Mouse (Mus musculus) E14TG2a.4 (cell line): ENCODE data around the gene Ccdc14.

Experiments used
- H3K27me3 ChIP-seq: 2 replicates; pipeline ENCODE4 v1.6.1; 2014; ENCODE audit warnings: low read length, control low read depth; ENCODE audit not compliant: insufficient read depth
- H3K36me3 ChIP-seq: 2 replicates; pipeline ENCODE4 v1.6.1; 2014; ENCODE audit warnings: low read length, control low read depth; ENCODE audit not compliant: insufficient read depth
- H3K4me1 ChIP-seq: replicated peaks from 2 replicates; pipeline ENCODE4 v1.6.1; 2014; ENCODE audit warnings: low read depth, low read length, control low read depth
- H3K4me3 ChIP-seq: replicated peaks from 2 replicates; pipeline ENCODE4 v1.5.1; 2014; ENCODE audit warnings: mild to moderate bottlenecking, low read length
- H3K9me3 ChIP-seq: 2 replicates; pipeline ENCODE4 v1.6.1; 2014; ENCODE audit warnings: low read length, control low read depth
- CTCF ChIP-seq: conservative IDR thresholded peaks from 2 replicates; pipeline ENCODE4 v1.5.1; 2014; ENCODE audit warnings: low read length
- NANOG ChIP-seq: IDR thresholded peaks from 2 replicates; pipeline ENCODE4 v1.6.1; 2014; ENCODE audit warnings: borderline replicate concordance, low read length, mixed read lengths
- POU5F1 ChIP-seq: IDR thresholded peaks from 2 replicates; pipeline ENCODE4 v1.6.1; 2014; ENCODE audit warnings: low read length, borderline replicate concordance

Ccdc14 gene

DNA sequence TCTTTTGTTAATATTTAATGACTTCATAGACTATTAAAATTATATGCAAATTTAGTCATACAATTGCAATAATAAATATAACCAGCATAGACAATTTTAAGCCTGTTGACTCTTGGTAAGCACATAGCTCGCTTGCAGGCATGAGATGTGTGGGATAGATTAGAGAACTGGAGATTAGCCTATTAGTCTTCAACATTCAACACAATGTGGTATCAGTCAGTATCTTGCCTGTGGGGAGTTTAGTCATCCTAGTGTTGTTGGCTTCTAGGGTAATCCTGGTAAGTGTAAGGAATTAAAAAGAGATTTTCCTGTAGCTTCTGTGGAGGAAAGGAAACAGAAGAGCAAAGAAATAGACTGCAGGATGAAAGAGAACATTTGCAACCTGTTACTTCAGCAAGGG lies 75.2 kb downstream of the Ccdc14 start:
- Histone ChIP-seq H3K4me1 (no peaks in the 10 kb centered on the region), H3K9me3 (no peaks in the 10 kb centered on the region), H3K4me3 (no peak overlapping the region), H3K27me3 (no peaks in the 10 kb centered on the region), H3K36me3 (no peaks in the 10 kb centered on the region)
- TF ChIP-seq POU5F1 (no peak), NANOG (no peak), CTCF (no peak)

DNA sequence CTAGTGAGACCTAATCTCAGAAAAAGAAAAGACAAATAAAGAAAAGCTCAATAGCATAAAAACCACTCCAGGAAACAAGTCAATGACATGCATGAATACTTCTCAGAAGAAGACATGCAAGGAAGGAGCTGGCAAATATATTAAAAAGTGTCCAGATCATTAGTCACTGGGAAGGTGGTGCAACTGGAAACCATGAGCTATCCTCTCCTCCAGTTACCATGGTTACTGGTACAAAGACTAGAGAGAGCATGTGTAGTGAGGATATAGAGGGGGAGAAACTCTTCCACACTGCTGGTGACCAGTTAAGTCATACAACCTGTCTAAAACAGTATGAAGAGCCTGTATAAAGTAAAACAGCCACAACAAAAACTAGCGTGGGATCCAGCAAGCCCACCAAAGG lies 75.8 kb downstream of the Ccdc14 start:
- no peaks in the 10 kb centered on the region for H3K27me3 ChIP-seq
- 0 out of 2 replicates have a peak, but pooled peaks cover under 1% of the 10 kb centered on the region for H3K9me3 ChIP-seq
- no peak for TF ChIP-seq CTCF
- TF ChIP-seq NANOG, result no peak
- no peak for TF ChIP-seq POU5F1
- H3K36me3 ChIP-seq, result no peaks in the 10 kb centered on the region
- H3K4me1 ChIP-seq, result no peaks in the 10 kb centered on the region
- no peak overlapping the region for H3K4me3 ChIP-seq

DNA sequence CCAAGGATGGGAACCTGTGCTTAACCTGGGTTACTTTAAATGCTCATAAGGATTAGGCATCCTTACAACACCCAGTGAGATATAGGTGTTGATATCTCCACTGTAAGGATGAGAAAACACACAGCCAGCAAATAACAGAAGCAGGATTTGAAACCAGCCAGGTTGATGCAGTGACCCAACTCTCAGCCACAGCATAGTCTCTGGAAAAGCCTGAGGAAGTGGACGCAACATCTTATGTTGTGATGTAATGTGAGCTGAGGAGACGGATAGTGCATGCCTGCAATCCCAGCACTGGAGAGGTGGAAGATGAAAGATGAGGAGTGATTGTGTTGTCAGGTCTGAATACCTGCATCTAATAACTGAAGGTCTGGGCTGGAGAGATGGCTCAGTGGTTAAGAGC lies 77.0 kb downstream of the Ccdc14 start:
- no peak overlapping the region for H3K4me3 ChIP-seq
- H3K27me3 ChIP-seq, result no peaks in the 10 kb centered on the region
- H3K4me1 ChIP-seq, result no peaks in the 10 kb centered on the region
- no peaks in the 10 kb centered on the region for H3K36me3 ChIP-seq
- no peak for TF ChIP-seq NANOG
- no peak for TF ChIP-seq POU5F1
- 0 out of 2 replicates have a peak, but pooled peaks cover 4% of the 10 kb centered on the region for H3K9me3 ChIP-seq

DNA sequence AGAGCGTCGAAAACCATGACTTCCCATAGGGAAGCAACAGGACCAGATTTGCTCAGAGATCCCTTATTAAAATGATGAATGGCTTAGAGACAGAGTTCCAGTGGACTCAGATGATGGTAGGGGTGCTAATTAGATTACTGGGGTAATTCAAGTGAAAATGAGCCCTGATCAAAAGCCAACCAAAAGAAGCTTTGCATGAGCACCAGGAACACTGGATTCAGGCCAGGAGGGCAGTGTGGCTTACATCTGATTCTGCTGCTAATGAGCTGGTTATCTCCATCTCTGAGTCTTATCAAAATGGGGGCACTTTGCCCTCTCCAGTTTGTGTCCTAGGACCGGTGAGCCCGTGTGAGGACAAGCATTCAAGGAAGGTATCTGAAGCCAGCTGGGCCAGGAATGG lies 78.0 kb downstream of the Ccdc14 start:
- Histone ChIP-seq H3K27me3 (no peaks in the 10 kb centered on the region), H3K4me1 (no peaks in the 10 kb centered on the region), H3K36me3 (no peaks in the 10 kb centered on the region), H3K4me3 (no peak overlapping the region), H3K9me3 (0 out of 2 replicates have a peak, but pooled peaks cover 4% of the 10 kb centered on the region)
- TF ChIP-seq CTCF (no peak), POU5F1 (no peak), NANOG (no peak)

DNA sequence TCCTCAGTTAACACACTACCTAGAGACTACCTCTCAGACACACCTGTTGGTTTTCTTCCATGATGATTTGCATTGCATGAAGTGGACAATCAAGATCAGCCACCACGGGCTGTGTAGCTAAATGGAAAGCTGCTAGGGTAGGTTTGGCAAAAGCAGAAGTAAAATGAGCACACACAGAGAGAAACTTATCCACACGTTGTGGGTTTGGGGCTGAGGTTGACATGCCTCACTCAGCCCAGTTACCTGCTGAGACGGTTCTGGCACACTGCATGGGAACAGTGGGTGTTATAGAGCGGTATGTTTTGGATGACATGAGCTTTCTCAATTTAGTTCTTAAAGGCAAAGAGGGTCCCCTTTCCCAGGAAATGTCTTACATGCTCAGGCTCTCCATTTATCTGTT lies 79.7 kb downstream of the Ccdc14 start:
- no peaks in the 10 kb centered on the region for H3K4me1 ChIP-seq
- no peak for TF ChIP-seq NANOG
- no peak for TF ChIP-seq POU5F1
- no peak for TF ChIP-seq CTCF
- H3K27me3 ChIP-seq, result no peaks in the 10 kb centered on the region
- no peak overlapping the region for H3K4me3 ChIP-seq
- no peaks in the 10 kb centered on the region for H3K36me3 ChIP-seq
- H3K9me3 ChIP-seq, result 0 out of 2 replicates have a peak, but pooled peaks cover 4% of the 10 kb centered on the region

DNA sequence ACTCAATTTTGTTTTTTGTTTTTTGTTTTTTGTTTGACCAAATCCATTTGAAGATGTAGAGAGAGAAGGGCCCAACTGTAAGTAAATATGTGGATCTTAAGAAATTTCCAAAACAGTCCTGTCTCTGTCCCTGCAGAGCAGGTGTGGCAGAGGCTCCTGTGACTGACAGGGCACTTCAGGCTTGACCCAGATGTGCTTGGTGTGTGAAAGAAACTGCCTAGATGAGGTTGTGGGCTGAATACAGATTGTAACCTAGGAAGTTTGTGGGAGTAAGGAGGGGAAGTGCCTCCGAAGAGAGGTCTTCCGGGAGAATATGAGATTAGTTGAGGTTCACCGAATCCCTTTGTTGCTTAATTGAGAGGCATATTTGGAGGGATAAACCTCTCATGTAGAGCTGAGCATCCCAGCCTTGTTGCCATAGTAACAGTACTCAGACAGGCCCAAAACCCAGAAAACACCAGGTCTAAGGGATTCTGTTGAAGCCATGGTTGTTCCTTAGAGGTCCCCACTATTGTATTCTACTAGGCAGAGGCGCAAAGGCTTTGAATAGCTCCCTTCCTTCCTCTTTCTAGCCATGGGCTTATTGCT lies 82.1 kb downstream of the Ccdc14 start:
- H3K27me3 ChIP-seq, result no peaks in the 10 kb centered on the region
- no peak for TF ChIP-seq NANOG
- TF ChIP-seq POU5F1, result no peak
- no peak for TF ChIP-seq CTCF
- 0 out of 2 replicates have a peak, but pooled peaks cover 4% of the 10 kb centered on the region for H3K9me3 ChIP-seq
- no peaks in the 10 kb centered on the region for H3K36me3 ChIP-seq
- no peak overlapping the region for H3K4me3 ChIP-seq
- no peaks in the 10 kb centered on the region for H3K4me1 ChIP-seq
